Mouse (Mus musculus) left cerebral cortex, postnatal 36 days (tissue): ENCODE measurements around the gene Fam155a. TPM values are rescaled to one million over a fixed set of nuclear protein-coding genes. Genes with fewer than 3 reads are reported as not detected.
A peak's percentile ranks its signal among the peaks of the same experiment; 100 is the strongest.
"Not testable (repeated sequence)": the region's sequence is repeated elsewhere in the genome, so short reads cannot be mapped to it uniquely, and the experiment has no call there.

ENCODE experiments used
- DNase-seq, 2 experiments: peaks; one replicate each; pipeline ENCODE4 v3.0.0; 2021 to 2022; ENCODE audit warnings: low spot score in 2 of 2, mixed read lengths in 1 of 2
- intact Hi-C: fragments of 180-260 bp; cut with DNase I; formaldehyde crosslinking; loops from one replicate; pipeline ENCODE4 v1.15.1; 2025
- total RNA-seq, 2 experiments: library from RNA; stranded (reverse); gene quantifications; 2 replicates each; pipeline ENCODE4 v1.2.3; 2021

Gene Fam155a
- total RNA-seq, 2 experiments from 2014 or later = 117 to 124 TPM

DNA sequence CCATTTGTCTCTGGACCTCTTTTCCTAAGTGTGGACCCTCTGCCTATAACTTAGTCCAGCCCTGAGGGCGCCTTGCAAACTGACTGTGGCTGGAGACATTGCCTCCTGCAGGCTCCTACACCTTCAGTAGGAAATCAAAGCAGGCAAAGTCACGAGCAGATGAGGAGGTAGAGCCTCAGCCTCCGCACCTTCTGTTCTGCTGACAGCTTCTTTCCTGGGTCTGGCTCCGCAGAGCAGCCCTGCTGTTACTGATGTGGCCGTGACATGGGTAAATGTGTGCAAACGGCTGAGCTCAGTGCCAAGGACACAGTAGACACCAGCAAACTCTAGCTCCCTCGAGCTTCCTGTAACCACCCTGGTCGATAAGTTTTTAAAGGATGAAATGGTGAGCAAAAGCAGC, 63.5 kb downstream of the Fam155a start:
- intact Hi-C loops = no loop called here
- DNase-seq = peak; percentile 78 to 85

GRCm38 (mm10) chr8:9694794-9695193, 76.2 kb downstream of the Fam155a start:
- DNase-seq = peak in 1 of 2 experiments; percentile 12
- intact Hi-C loops = no loop called here

GRCm38 (mm10) chr8:9692370-9692769, 78.6 kb downstream of the Fam155a start:
- no peak for DNase-seq
- intact Hi-C loops = no loop called here

DNA sequence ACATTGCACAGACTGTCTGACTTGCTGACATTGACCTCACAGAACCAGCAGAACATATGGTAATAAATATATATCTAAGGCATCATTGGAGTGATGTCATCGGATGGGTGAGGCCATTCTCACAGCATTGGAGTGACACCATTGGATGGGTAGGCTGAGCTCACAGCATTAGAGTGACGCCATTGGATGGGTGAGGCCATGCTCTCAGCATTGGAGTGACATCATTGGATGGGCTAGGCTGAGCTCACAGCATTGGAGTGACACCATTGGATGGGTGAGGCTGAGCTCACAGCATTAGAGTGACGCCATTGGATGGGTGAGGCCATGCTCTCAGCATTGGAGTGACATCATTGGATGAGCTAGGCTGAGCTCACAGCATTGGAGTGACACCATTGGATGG, 110.9 kb downstream of the Fam155a start:
- intact Hi-C loops, DNase-seq: not testable (repeated sequence)

- peak; percentile 25 to 30 for DNase-seq
- intact Hi-C loops = no loop called here
Observed at GRCm38 (mm10) chr8:9656901-9657300, 114.1 kb downstream of the Fam155a start.

DNA sequence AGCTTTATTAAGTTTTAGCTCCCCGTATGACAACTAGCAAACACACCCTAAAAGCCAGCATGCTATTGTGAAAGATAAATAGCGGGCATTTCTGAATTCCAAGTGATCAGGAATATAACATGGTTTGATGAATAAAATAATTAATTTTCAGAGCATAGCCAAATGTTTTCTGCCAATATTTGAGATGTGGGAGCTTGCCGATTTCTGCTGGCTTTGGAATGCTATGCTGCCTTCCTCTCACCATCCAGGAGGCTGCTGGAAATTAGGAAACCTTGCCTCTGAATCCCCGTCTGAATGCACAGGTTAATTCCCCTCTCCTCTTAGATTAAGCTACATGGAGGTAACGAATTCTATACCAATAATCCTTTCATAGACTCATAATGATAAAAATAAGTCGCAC, 116.1 kb downstream of the Fam155a start:
- no peak for DNase-seq
- intact Hi-C loops = no loop called here

GRCm38 (mm10) chr8:9653643-9654042, 117.3 kb downstream of the Fam155a start:
- intact Hi-C loops = no loop called here
- DNase-seq = no peak

- no peak for DNase-seq
- intact Hi-C loops = no loop called here
Observed at GRCm38 (mm10) chr8:9638162-9638561, 132.8 kb downstream of the Fam155a start.

DNA sequence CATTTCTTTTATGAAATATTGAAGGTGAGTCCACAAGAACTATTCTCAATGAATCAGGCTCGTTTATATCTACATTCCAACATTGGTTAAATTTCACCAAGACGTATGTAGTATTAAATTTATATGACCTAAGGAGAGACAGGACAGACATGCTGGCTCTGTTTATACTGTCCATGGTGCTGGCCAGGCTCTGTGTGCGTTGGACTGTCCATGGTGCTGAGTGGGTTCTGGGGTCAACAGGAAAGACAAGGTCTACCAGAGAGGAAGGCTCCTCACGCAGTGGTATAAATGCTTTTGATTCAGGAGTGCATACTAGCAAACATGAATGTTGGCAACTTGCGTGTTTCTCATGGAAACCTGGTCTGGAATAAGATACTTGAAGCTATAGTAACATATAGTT, 135.7 kb downstream of the Fam155a start:
- no peak for DNase-seq
- intact Hi-C loops = no loop called here

GRCm38 (mm10) chr8:9607086-9607701, 163.8 kb downstream of the Fam155a start:
- intact Hi-C loops = loop anchor here (5.0 kb wide), 1 partner anchor 165 kb away; the partner anchor contains the start of gene Fam155a
- no peak for DNase-seq

DNA sequence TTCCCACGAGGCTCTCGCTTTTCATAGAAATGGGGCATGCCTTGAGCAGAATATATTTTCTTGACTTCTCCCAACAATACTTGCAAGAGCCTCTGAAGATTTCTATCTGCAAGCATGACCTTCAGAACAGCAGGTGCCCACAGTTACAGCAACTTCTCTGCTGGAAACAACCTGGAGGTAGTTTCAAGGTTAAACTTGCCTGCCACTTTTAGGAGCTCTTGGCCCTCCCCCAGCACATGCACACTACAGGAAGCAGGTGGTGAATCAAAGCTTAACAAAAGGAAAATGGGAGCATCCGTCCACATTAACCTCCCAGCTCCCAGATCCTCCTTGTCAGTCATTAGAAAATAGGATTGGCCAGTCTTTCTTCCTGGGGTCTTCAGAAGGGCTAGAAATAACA, 175.0 kb downstream of the Fam155a start:
- intact Hi-C loops = no loop called here
- DNase-seq = no peak

DNA sequence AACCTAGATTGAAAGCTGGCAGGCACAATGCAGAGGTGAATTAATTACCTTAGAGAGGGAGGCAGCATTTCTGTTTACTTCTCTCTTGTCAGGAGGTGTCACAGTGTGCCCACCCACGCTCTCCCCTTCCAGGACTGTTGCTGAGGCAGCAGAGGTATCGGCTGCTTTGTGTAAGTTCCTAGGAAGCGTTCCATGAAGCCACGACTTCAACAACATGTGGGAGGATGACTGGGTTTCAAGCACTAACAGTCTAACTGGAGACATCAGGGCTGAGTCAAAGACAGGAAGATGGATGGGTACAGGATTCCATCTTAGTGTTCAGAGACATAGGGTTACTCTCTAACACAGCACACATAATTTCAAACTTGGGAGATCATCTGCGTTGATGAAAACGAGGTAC, 189.1 kb downstream of the Fam155a start:
- DNase-seq = peak; percentile 19 to 21
- intact Hi-C loops = loop anchor here (5.0 kb wide), 2 partner anchors 235 to 355 kb away; no protein-coding TSS in a partner anchor

DNA sequence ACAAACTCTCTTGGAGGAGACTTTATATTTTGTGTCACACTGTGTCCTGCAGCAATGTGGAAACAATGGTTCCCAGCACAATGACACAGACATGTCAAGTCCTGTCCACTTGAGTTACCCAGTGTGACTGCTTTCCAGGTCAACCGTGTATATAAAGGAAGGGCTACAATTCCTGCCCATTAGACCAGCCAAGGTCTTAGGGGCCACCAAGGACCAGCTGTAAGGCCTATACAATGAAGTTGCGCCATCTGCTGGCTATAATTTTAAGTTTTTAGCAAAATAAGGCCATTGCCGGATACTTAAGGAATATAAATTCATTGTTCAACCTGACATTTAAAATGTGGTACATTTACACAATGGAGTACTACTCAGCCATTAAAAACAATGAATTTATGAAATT, 190.8 kb downstream of the Fam155a start:
- intact Hi-C loops = loop anchor here (5.0 kb wide), 2 partner anchors 233 to 353 kb away; no protein-coding TSS in a partner anchor
- no peak for DNase-seq

GRCm38 (mm10) chr8:9571977-9572376, 199.0 kb downstream of the Fam155a start:
- no peak for DNase-seq
- intact Hi-C loops = no loop called here

GRCm38 (mm10) chr8:9569516-9570170, 201.3 kb downstream of the Fam155a start:
- no peak for DNase-seq
- intact Hi-C loops = no loop called here

DNA sequence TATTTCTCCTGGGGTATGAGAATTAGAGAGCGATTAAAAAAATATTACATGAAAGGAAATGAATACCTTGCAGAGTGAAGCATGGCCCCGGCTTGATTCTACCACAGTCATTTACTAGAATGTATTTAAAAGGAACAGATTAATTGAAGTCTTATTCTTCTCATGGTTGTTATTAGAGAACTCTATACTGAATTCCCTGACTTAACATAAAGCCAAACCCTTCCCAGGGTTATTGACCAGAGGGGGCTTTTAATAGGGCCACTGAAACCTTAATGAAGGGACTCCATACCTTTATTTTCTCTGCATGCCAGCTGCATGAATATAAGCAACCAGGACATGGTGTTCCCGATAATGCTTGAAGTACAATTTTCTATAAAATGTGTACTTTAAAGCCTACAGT, 221.8 kb downstream of the Fam155a start:
- intact Hi-C loops = no loop called here
- DNase-seq = no peak

DNA sequence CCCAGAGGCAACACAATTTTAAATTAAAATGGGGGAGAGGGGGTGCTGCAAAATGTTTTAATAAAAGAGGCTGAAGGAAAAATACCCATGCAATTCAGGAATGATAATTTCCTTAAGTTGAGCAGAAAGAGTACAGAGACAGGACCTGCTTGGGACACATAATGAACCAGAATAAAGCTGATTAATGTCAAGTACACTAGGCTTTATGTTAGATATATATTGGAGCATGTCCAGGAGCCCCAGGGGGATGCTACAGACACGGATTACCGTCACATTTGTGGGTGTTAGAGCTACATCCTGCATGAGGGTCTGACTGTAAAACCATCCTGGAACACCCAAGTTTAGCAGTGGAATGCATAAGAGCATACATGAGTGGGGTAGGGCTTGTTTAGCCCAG, 223.4 kb downstream of the Fam155a start:
- DNase-seq = no peak
- intact Hi-C loops = no loop called here

DNA sequence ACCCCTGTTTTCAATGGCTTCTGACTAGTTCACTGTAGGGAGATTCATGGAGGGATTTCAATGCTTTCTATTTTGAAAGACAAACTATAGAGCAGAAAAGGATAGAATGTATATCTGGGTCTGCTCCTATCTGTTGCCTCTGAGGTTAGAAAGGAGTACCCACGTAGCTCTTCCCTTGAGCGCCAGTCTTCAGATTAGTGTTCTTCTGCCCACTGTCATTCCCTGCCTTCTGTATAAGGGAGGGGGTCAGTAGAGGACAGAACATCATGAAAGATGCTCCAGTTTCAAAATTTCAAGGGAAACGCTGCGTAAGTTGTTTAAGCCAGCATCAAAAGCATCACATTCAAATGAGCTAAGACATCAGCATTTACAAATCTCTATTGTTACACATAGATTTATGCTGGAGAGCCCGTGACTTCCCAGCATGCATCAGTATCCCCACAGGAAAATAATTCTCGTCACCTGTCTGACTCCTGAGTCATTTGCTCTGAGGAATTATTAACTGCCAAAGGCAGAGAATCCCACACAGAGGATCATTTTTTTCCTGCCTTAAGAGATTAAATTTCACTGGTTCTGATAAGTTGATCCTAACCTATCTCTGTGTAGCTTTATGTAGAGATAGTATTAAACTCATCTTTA, 223.9 kb downstream of the Fam155a start:
- no peak for DNase-seq
- intact Hi-C loops = no loop called here

- no peak for DNase-seq
- intact Hi-C loops = no loop called here
Observed at GRCm38 (mm10) chr8:9546429-9546828, 224.5 kb downstream of the Fam155a start.

GRCm38 (mm10) chr8:9545665-9546064, 225.3 kb downstream of the Fam155a start:
- intact Hi-C loops = no loop called here
- no peak for DNase-seq
